Mouse (Mus musculus) heart, postnatal 36 days (tissue): ENCODE data around the gene St3gal6. TPM values are rescaled to one million over a fixed set of nuclear protein-coding genes. Genes with fewer than 3 reads are reported as not detected.
A peak's percentile ranks its signal among the peaks of the same experiment; 100 is the strongest.

ENCODE experiments used
- DNase-seq, 2 experiments: peaks; one replicate each; pipeline ENCODE4 v3.0.0; 2021 to 2022
- intact Hi-C: fragments of 180-260 bp; cut with DNase I; formaldehyde crosslinking; loops from one replicate; pipeline ENCODE4 v1.15.1; 2025
- total RNA-seq, 2 experiments: library from RNA; stranded (reverse); gene quantifications; 2 replicates each; pipeline ENCODE4 v1.2.3; 2021

The St3gal6 gene
- 10 to 100 TPM; 40.2 to 43.7 TPM for total RNA-seq

DNA sequence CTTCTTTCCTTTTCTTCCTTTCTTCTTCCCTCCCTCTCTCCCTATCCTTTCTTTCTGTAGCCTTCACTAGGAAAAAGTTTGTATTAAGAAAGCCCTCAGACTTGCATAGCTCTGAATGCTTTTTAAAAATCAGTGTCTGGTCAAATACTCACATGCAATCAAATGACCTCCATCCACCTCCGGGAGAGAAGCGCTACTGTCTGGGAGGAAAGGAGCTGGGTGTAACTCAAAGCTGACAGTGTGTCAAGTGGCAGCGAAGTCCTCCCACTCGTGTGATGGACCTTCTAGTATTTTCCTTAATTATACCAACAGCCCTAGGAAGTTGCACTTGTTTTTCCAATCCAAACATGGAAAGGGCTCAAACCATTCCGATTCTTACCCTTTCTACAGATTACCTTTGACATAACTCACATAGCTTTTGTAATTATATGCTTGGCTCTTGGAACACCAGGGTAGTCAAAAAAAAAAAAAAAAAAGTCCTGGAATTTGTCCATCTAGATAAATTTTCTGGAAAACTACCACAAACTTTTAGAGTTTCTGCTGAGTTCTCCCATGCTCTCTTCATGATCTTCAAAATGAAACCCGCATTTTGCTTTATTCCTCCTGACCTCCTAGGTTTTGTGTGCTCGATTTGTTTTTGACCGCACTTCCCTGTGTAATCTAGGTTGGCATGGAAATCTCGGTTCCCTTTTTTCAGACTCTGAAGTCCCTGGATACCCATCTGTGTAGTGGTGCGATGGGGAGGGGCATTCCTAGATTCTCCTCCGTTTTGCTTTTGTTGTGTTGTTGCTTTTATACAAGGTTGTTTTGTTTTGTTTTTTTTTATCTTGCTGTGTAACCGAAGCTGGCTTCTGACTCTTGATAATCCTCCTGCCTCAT lies at the start of gene St3gal6:
Gene St3gal6, minus strand, starts transcription at position 272 of the 879 bp plus-strand sequence.
- intact Hi-C loops: loop anchor here (2.0 to 5.0 kb wide), 7 partner anchors 27 to 203 kb away; partner anchors contain the start of genes Cldnd1 and Cpox
- peak in 1 of 2 experiments; percentile 34 for DNase-seq

DNA sequence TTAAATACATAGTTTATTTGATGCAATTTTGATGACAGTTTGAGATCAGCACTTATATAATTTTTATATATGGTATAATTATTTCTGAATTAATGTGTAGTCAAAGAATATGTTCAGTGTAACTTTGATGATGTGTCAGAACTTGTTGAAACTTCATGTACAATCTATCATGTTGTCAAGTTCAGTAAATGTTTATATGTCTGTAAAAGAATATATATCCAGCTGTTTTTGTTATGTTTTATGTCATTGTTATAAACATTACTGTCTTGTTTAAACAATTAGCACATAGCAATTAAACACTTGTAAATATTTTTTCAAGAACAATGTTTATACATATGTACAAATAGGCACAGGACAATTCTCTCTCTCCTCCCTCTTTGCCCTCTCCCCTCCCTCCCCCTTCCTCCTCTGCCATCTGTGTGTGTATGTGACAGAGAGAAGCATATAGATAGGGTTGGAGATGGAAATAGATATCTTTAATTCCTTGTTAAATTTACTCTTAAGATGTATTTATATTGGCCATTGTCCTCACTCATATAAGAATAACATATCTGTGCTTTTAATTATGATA lies 46.7 kb upstream of the St3gal6 start:
- no peak for DNase-seq
- intact Hi-C loops: no loop called here

- intact Hi-C loops: no loop called here
- DNase-seq: no peak
These were observed 37.2 kb upstream of the St3gal6 start for GRCm38 (mm10) chr16:58561196-58561595.

DNA sequence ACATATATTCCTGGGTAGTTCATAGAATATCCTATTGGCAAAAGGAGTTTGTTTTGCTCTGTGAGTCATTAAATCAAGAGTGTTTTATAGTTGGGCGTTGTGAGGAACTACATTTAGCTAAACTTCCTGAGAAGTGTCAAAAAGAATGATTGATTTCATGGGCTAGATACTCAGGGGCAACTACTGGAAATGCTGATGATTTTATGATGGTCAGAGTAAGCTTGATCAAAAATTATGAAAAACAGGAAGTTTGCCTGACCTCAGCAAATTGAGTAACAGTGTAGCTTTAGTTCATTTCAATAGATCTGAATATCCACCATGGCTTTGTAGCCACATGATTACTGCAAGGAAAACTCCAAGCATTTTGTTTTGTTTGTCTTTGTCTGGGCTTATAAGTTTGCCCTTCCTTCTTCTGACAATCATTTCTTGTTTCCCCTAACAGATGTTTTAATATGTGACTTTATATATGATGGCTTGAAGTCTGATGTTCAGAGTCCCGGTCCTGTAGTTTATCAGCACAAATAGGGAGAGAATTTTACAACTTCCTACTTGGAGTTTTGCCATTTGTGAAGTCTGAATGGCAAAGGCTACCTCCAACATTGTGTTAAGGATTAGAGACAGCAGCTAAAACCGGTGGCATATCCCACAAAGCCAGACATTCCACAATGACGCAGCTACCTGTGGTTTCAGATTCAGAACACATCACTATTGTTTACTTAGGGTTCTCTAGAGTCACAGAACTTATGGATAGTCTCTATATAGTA lies 32.2 kb upstream of the St3gal6 start:
- intact Hi-C loops: no loop called here
- no peak for DNase-seq

- intact Hi-C loops: no loop called here
- DNase-seq: no peak
These were observed 30.6 kb upstream of the St3gal6 start for GRCm38 (mm10) chr16:58554673-58555072.

- intact Hi-C loops: no loop called here
These were observed 24.0 kb upstream of the St3gal6 start for GRCm38 (mm10) chr16:58548042-58548441.

GRCm38 (mm10) chr16:58546128-58546527 lies 22.1 kb upstream of the St3gal6 start:
- intact Hi-C loops: no loop called here
- no peak for DNase-seq

More at GRCm38 (mm10) chr16:58548042-58548441, 24.0 kb upstream of the St3gal6 start:
- no peak for DNase-seq

DNA sequence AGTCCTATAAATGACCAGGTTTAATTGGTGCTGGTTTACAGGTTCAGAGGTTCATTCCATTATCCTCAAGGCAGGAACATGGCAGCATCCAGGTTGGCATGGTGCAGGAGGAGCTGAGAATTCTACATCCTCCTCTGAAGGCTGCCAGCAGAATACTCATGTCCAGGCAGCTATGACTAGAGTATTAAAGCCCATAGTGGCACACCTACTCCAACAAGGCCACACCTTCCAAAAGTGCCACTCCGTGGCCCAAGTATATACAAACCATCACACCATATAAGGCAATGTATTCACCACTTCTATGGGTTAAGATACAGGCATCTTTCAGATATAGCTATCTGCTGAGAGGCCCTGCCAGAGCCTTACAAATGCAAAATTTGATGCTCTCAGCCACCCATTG lies 15.4 kb upstream of the St3gal6 start:
- DNase-seq: no peak
- intact Hi-C loops: loop anchor here (5.0 kb wide), 1 partner anchor 83 kb away; no protein-coding TSS in a partner anchor

DNA sequence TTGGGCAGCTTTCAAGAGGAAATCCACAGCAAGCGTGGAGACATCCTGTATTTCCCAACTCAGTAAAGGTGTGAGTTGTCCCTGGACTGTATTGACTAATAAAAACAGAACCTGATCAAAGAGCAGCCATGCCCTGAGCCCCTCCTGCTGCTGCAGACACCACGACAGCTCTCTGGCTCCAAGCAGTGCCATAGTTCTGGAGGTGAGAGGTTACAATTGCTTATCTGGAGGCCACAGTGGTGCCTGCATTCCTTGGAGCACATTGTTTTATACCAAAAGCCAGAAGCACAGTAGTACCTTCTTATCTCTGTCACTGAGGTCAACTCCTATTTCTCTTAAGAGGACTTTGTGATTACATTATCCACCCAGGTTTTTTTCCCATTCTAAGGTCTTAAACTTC lies 15.0 kb upstream of the St3gal6 start:
- intact Hi-C loops: loop anchor here (5.0 kb wide), 1 partner anchor 83 kb away; no protein-coding TSS in a partner anchor
- no peak for DNase-seq

GRCm38 (mm10) chr16:58536076-58536475 lies 12.0 kb upstream of the St3gal6 start:
- intact Hi-C loops: loop anchor here (5.0 kb wide), 1 partner anchor 86 kb away; no protein-coding TSS in a partner anchor
- no peak for DNase-seq

DNA sequence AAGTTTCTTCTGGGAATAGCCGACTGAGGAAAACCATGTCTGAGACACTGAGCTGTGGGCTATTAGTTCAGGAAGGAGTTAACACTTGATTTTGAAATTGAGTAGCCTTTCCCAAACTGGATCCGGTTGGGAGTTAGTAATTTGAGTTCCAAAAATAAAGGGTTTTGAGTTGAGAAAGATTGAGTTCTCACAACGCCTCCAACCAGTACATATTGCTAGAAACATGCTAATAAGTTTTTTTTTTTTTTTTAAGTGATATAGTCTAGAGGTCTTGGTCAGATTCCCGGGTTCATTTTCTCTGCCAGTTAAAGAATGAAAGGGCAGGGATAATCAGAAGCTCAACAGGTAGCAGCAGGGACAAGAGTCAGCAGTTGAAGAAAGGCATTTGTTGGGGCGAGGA lies 11.2 kb upstream of the St3gal6 start:
- intact Hi-C loops: loop anchor here (5.0 kb wide), 1 partner anchor 87 kb away; no protein-coding TSS in a partner anchor
- no peak for DNase-seq

DNA sequence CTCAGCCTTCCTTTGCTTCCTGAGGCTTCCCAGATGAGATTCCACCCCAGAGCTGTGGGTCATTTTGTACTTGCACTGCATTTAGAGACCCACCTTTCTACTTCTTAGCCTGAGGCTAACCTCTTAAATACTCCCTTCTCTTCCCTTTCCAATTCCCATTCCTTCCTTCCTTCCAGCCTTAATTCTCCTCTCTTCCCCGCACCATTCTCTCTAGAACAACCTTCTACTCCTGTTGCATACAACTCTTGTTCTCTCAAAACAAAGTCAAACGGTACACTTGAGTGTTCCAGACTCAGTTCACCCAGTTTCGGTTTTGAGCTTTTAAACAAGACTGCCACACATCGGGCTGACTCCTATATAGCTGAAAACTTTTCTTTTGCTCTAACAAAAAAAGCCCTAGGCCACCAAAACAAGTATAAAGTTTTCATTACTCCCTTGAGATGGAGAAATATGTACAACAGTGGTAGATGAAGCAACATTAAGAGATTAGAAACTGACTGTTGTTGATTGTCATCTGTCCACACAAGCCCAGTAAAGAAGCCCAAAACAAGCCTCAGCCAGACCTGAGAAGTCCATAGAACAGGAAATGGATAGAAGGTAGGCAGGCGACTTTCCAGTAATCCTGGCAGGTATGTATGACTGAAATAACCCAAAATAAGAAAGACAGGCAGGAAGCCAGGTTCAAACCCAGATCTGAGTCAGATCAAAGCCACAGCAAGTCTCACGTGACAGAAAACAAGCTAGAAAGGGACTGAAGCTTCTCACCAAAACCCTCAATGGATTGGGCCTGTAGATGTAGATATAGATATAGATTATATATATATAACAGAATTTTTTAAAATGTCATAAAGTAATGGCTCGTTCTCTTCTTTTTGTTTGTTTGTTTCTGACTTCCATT lies 10.5 kb upstream of the St3gal6 start:
- DNase-seq: no peak
- intact Hi-C loops: loop anchor here (5.0 kb wide), 1 partner anchor 88 kb away; no protein-coding TSS in a partner anchor

DNA sequence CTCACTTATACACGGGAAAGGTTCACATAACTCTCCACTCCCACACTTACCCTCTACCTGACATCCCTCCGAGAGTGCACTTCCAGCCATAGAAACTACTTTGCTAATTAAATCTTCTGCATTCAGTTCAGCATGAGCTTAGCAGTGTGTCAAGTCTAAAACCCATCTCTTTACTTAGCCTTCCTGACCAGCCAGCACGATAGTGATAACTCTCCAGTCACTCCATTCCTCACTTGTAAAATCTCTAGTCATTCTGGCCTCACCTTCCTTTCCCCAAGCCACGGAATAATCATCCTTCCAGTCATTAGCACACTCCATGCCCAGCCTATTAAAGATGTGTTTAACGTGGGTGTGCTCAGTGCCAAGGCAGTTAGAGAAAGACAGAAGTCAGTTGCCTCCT lies 9.7 kb upstream of the St3gal6 start:
- no peak for DNase-seq
- intact Hi-C loops: no loop called here

GRCm38 (mm10) chr16:58533254-58533653 lies 9.2 kb upstream of the St3gal6 start:
- no peak for DNase-seq
- intact Hi-C loops: no loop called here

- DNase-seq: no peak
These were observed 8.5 kb upstream of the St3gal6 start for GRCm38 (mm10) chr16:58532511-58532910.

GRCm38 (mm10) chr16:58527817-58528216 lies 3.8 kb upstream of the St3gal6 start:
- intact Hi-C loops: no loop called here
- DNase-seq: no peak

More at GRCm38 (mm10) chr16:58532511-58532910, 8.5 kb upstream of the St3gal6 start:
- intact Hi-C loops: no loop called here

DNA sequence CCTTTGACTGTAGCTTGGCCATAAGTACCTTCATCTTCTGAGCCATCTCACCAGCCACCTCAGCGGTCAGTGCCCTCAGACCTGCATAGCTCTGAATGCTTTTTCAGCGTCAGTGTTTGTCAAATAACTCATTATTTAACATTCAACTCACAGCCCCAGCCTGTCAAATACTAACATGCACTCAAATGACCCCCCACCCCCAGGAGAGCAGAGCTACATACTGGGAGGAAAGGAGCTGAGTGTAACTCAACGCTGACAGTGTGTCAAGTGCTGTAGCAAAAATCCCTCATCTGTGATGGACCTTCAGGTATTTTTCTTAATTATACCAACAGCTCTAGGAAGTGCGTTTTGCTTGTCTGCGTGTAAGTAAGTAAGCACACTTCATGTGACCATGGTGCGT lies 2.7 kb upstream of the St3gal6 start:
- intact Hi-C loops: no loop called here
- DNase-seq: no peak

- intact Hi-C loops: no loop called here
- DNase-seq: no peak
These were observed 1.8 kb upstream of the St3gal6 start for GRCm38 (mm10) chr16:58525832-58526231.

- intact Hi-C loops: loop anchor here (2.0 to 5.0 kb wide), 7 partner anchors 26 to 204 kb away; partner anchors contain the start of genes Cldnd1 and Cpox
- DNase-seq: peak; percentile 75 to 88
These were observed 791 bp downstream of the St3gal6 start for GRCm38 (mm10) chr16:58523044-58523859.
